Mouse (Mus musculus): ENCODE measurements around the gene Usp43. TPM values are rescaled to one million over a fixed set of nuclear protein-coding genes. Genes with fewer than 3 reads are reported as not detected.

Usp43 gene
- 0.60 TPM in 2 replicates for polyA plus RNA-seq (2016; fragmentation: Nextera tagmentation; extraction: Ambion mirVana)

- Histone ChIP-seq H3K9me3 (replicated peaks) (no peaks in the 10 kb centered on the region), H3K4me3 (peak within 1 kb of the TSS; percentile 74), H3K9ac (peak within 1 kb of the TSS; percentile 74), H3K27ac (ENCODE audit: poor library complexity, severe bottlenecking) (no peak within 1 kb of the TSS), H3K4me2 (peak within 1 kb of the TSS; percentile 99), H3K36me3 (no peaks in the 10 kb centered on the region), H3K27me3 (replicated peaks) (peaks cover 13% of the 10 kb centered on the region; the same call in 1 of the 2 replicates), H3K4me1 (replicated peaks) (peaks cover 6% of the 10 kb centered on the region; the same call in 1 of the 2 replicates)
- peak; percentile 78 for ATAC-seq (ENCODE audit: insufficient number of reproducible peaks, low FRiP score)
- under 1% methylated on average over 75 of the region's 80 CpGs for WGBS
Measured at GRCm38 (mm10) chr11:67921827-67922754, at the start of gene Usp43. Gene Usp43, minus strand, starts transcription at chr11:67922153.

GRCm38 (mm10) chr11:67967831-67968230, 45.9 kb upstream of the Usp43 start:
- Histone ChIP-seq H3K4me2 (peak overlapping the region; percentile 22), H3K27me3 (replicated peaks) (no peaks in the 10 kb centered on the region), H3K9me3 (replicated peaks) (no peaks in the 10 kb centered on the region), H3K4me1 (replicated peaks) (peaks cover 17% of the 10 kb centered on the region), H3K4me3 (no peak overlapping the region), H3K9ac (0 out of 2 replicates have a peak overlapping the region, but pooled peaks have one; percentile 28), H3K27ac (ENCODE audit: poor library complexity, severe bottlenecking) (no peak overlapping the region), H3K36me3 (peaks cover 17% of the 10 kb centered on the region)
- ATAC-seq (ENCODE audit: insufficient number of reproducible peaks, low FRiP score) = no peak
- WGBS = 63% methylated on average over 11 of the region's 11 CpGs

- ATAC-seq (ENCODE audit: insufficient number of reproducible peaks, low FRiP score) = peak; percentile 85
- Histone ChIP-seq H3K4me2 (peak within 1 kb of the TSS; percentile 86), H3K36me3 (peaks cover 14% of the 10 kb centered on the region), H3K27me3 (replicated peaks) (no peaks in the 10 kb centered on the region), H3K9ac (peak within 1 kb of the TSS; percentile 83), H3K27ac (ENCODE audit: poor library complexity, severe bottlenecking) (no peak within 1 kb of the TSS; the same call in none of the 2 replicates), H3K4me3 (peak within 1 kb of the TSS; percentile 70), H3K4me1 (replicated peaks) (peaks cover 11% of the 10 kb centered on the region), H3K9me3 (replicated peaks) (no peaks in the 10 kb centered on the region)
- WGBS = under 1% methylated on average over 28 of the region's 28 CpGs
Measured at GRCm38 (mm10) chr11:67965905-67966878, 44.2 kb upstream of the Usp43 start, which contains the start of gene Stx8. Gene Stx8, plus strand, starts transcription at chr11:67966193.

- no peaks in the 10 kb centered on the region for H3K27me3 ChIP-seq (replicated peaks)
- peak; percentile 60; the same call in 1 of the 2 replicates for ATAC-seq (ENCODE audit: insufficient number of reproducible peaks, low FRiP score)
- H3K9me3 ChIP-seq (replicated peaks) = no peaks in the 10 kb centered on the region
- H3K36me3 ChIP-seq = peaks cover 6% of the 10 kb centered on the region
- H3K27ac ChIP-seq (ENCODE audit: poor library complexity, severe bottlenecking) = no peak within 1 kb of the TSS; the same call in none of the 2 replicates
- H3K9ac ChIP-seq = peak within 1 kb of the TSS; percentile 83
- 5% methylated on average over 15 of the region's 15 CpGs for WGBS
- H3K4me1 ChIP-seq (replicated peaks) = peaks cover 11% of the 10 kb centered on the region
- peak within 1 kb of the TSS; percentile 70 for H3K4me3 ChIP-seq
- peak within 1 kb of the TSS; percentile 86 for H3K4me2 ChIP-seq
Measured at GRCm38 (mm10) chr11:67965242-67965883, 43.4 kb upstream of the Usp43 start, which contains the start of gene Cfap52. Gene Cfap52, minus strand, starts transcription at chr11:67965651.

GRCm38 (mm10) chr11:67964110-67964509, 42.2 kb upstream of the Usp43 start:
- H3K9ac ChIP-seq = no peak overlapping the region
- no peaks in the 10 kb centered on the region for H3K36me3 ChIP-seq
- no peak overlapping the region for H3K27ac ChIP-seq (ENCODE audit: poor library complexity, severe bottlenecking)
- no peak overlapping the region for H3K4me3 ChIP-seq
- no peak for ATAC-seq (ENCODE audit: insufficient number of reproducible peaks, low FRiP score)
- no peak overlapping the region for H3K4me2 ChIP-seq
- H3K9me3 ChIP-seq (replicated peaks) = no peaks in the 10 kb centered on the region
- no peaks in the 10 kb centered on the region for H3K27me3 ChIP-seq (replicated peaks)
- WGBS = 72% methylated on average over 6 of the region's 6 CpGs
- H3K4me1 ChIP-seq (replicated peaks) = peaks cover 11% of the 10 kb centered on the region

- Histone ChIP-seq H3K9me3 (replicated peaks) (no peaks in the 10 kb centered on the region), H3K4me2 (no peak overlapping the region), H3K4me3 (no peak overlapping the region), H3K4me1 (replicated peaks) (no peaks in the 10 kb centered on the region), H3K9ac (no peak overlapping the region), H3K36me3 (no peaks in the 10 kb centered on the region), H3K27ac (ENCODE audit: poor library complexity, severe bottlenecking) (no peak overlapping the region), H3K27me3 (replicated peaks) (no peaks in the 10 kb centered on the region; the same call in 1 of the 2 replicates)
- no peak for ATAC-seq (ENCODE audit: insufficient number of reproducible peaks, low FRiP score)
- 80% methylated on average over 6 of the region's 6 CpGs for WGBS
Measured at GRCm38 (mm10) chr11:67954413-67954812, 32.5 kb upstream of the Usp43 start.

GRCm38 (mm10) chr11:67953604-67954003, 31.7 kb upstream of the Usp43 start:
- 78% methylated on average over 5 of the region's 5 CpGs for WGBS
- no peak for ATAC-seq (ENCODE audit: insufficient number of reproducible peaks, low FRiP score)
- Histone ChIP-seq H3K4me2 (no peak overlapping the region), H3K9ac (no peak overlapping the region), H3K27ac (ENCODE audit: poor library complexity, severe bottlenecking) (no peak overlapping the region), H3K36me3 (no peaks in the 10 kb centered on the region), H3K27me3 (replicated peaks) (no peaks in the 10 kb centered on the region; the same call in 1 of the 2 replicates), H3K4me3 (no peak overlapping the region), H3K4me1 (replicated peaks) (peaks cover 2% of the 10 kb centered on the region; the same call in 1 of the 2 replicates), H3K9me3 (replicated peaks) (no peaks in the 10 kb centered on the region)

GRCm38 (mm10) chr11:67949475-67949874, 27.5 kb upstream of the Usp43 start:
- Histone ChIP-seq H3K4me3 (no peak overlapping the region), H3K27ac (ENCODE audit: poor library complexity, severe bottlenecking) (no peak overlapping the region), H3K4me2 (no peak overlapping the region), H3K4me1 (replicated peaks) (peaks cover 10% of the 10 kb centered on the region), H3K36me3 (no peaks in the 10 kb centered on the region), H3K27me3 (replicated peaks) (no peaks in the 10 kb centered on the region; the same call in 1 of the 2 replicates), H3K9ac (no peak overlapping the region), H3K9me3 (replicated peaks) (no peaks in the 10 kb centered on the region)
- 83% methylated on average over 9 of the region's 9 CpGs for WGBS
- no peak for ATAC-seq (ENCODE audit: insufficient number of reproducible peaks, low FRiP score)

- no peak overlapping the region for H3K27ac ChIP-seq (ENCODE audit: poor library complexity, severe bottlenecking)
- H3K4me2 ChIP-seq = no peak overlapping the region
- no peak overlapping the region for H3K9ac ChIP-seq
Measured at GRCm38 (mm10) chr11:67948229-67948628, 26.3 kb upstream of the Usp43 start.

GRCm38 (mm10) chr11:67932156-67932555, 10.2 kb upstream of the Usp43 start:
- no peak for ATAC-seq (ENCODE audit: insufficient number of reproducible peaks, low FRiP score)

More at GRCm38 (mm10) chr11:67948229-67948628, 26.3 kb upstream of the Usp43 start:
- H3K36me3 ChIP-seq = no peaks in the 10 kb centered on the region
- 30% methylated on average over 3 of the region's 3 CpGs for WGBS
- peaks cover 10% of the 10 kb centered on the region for H3K4me1 ChIP-seq (replicated peaks)
- H3K27me3 ChIP-seq (replicated peaks) = no peaks in the 10 kb centered on the region
- no peaks in the 10 kb centered on the region for H3K9me3 ChIP-seq (replicated peaks)
- no peak for ATAC-seq (ENCODE audit: insufficient number of reproducible peaks, low FRiP score)
- no peak overlapping the region for H3K4me3 ChIP-seq

More at GRCm38 (mm10) chr11:67932156-67932555, 10.2 kb upstream of the Usp43 start:
- H3K9ac ChIP-seq = no peak overlapping the region
- no peaks in the 10 kb centered on the region for H3K36me3 ChIP-seq
- no peak overlapping the region for H3K27ac ChIP-seq (ENCODE audit: poor library complexity, severe bottlenecking)
- H3K27me3 ChIP-seq (replicated peaks) = no peaks in the 10 kb centered on the region
- no peak overlapping the region for H3K4me3 ChIP-seq
- WGBS = 91% methylated on average over 3 of the region's 3 CpGs
- no peak overlapping the region for H3K4me2 ChIP-seq
- H3K4me1 ChIP-seq (replicated peaks) = no peaks in the 10 kb centered on the region
- no peaks in the 10 kb centered on the region for H3K9me3 ChIP-seq (replicated peaks)

Data from heart, embryonic 12.5 days (tissue).